Mouse (Mus musculus): ENCODE results near the gene E330034G19Rik. TPM values are rescaled to one million over a fixed set of nuclear protein-coding genes. Genes with fewer than 3 reads are reported as not detected.
"Not testable (repeated sequence)": the region's sequence is repeated elsewhere in the genome, so short reads cannot be mapped to it uniquely, and the experiment has no call there.

The E330034G19Rik gene
- not detected for total RNA-seq (2021)

- intact Hi-C loops (cut with DNase I): no loop called here
- DNase-seq: no peak
These were observed at the start of gene E330034G19Rik for GRCm38 (mm10) chr14:24292914-24293313. Gene E330034G19Rik, plus strand, starts transcription at chr14:24293214.

- intact Hi-C loops (cut with DNase I): loop anchor here (1.0 to 5.0 kb wide), 2 partner anchors 47 to 62 kb away; no protein-coding TSS in a partner anchor
- DNase-seq: peak; percentile 18 to 22
These were observed 48.5 kb upstream of the E330034G19Rik start for GRCm38 (mm10) chr14:24244330-24245176.

GRCm38 (mm10) chr14:24245177-24246081, 47.6 kb upstream of the E330034G19Rik start, which contains the start of gene Dlg5:
Gene Dlg5, minus strand, starts transcription at chr14:24245920.
- peak; percentile 58 to 78 for DNase-seq
- intact Hi-C loops (cut with DNase I): loop anchor here (1.0 to 5.0 kb wide), 2 partner anchors 48 to 63 kb away; no protein-coding TSS in a partner anchor

- intact Hi-C loops (cut with DNase I): loop anchor here (5.0 kb wide), 1 partner anchor 53 kb away; no protein-coding TSS in a partner anchor
- DNase-seq: no peak
These were observed 43.1 kb upstream of the E330034G19Rik start for GRCm38 (mm10) chr14:24249926-24250325.

- intact Hi-C loops (cut with DNase I): no loop called here
- no peak for DNase-seq
These were observed 41.7 kb upstream of the E330034G19Rik start for GRCm38 (mm10) chr14:24251326-24251725.

GRCm38 (mm10) chr14:24253611-24254202, 39.3 kb upstream of the E330034G19Rik start:
- DNase-seq: no peak

GRCm38 (mm10) chr14:24255956-24256355, 37.1 kb upstream of the E330034G19Rik start:
- intact Hi-C loops (cut with DNase I): no loop called here
- no peak for DNase-seq

More at GRCm38 (mm10) chr14:24253611-24254202, 39.3 kb upstream of the E330034G19Rik start:
- intact Hi-C loops (cut with DNase I): no loop called here

GRCm38 (mm10) chr14:24260391-24260790, 32.6 kb upstream of the E330034G19Rik start:
- no peak for DNase-seq

GRCm38 (mm10) chr14:24262382-24262781, 30.6 kb upstream of the E330034G19Rik start:
- intact Hi-C loops (cut with DNase I): no loop called here
- no peak for DNase-seq

More at GRCm38 (mm10) chr14:24260391-24260790, 32.6 kb upstream of the E330034G19Rik start:
- intact Hi-C loops (cut with DNase I): no loop called here

GRCm38 (mm10) chr14:24262915-24263314, 30.1 kb upstream of the E330034G19Rik start:
- intact Hi-C loops (cut with DNase I): no loop called here
- DNase-seq: no peak

GRCm38 (mm10) chr14:24269571-24269970, 23.4 kb upstream of the E330034G19Rik start:
- intact Hi-C loops (cut with DNase I): no loop called here
- no peak for DNase-seq

GRCm38 (mm10) chr14:24273575-24273974, 19.4 kb upstream of the E330034G19Rik start:
- no peak for DNase-seq
- intact Hi-C loops (cut with DNase I): loop anchor here (1.0 to 10.0 kb wide), 3 partner anchors 91 to 696 kb away; no protein-coding TSS in a partner anchor

- intact Hi-C loops (cut with DNase I): loop anchor here (1.0 to 10.0 kb wide), 2 partner anchors 208 to 481 kb away; no protein-coding TSS in a partner anchor
- no peak for DNase-seq
These were observed 17.5 kb upstream of the E330034G19Rik start for GRCm38 (mm10) chr14:24275534-24275933.

- no peak for DNase-seq
- intact Hi-C loops (cut with DNase I): no loop called here
These were observed 11.7 kb upstream of the E330034G19Rik start for GRCm38 (mm10) chr14:24281278-24281677.

- intact Hi-C loops (cut with DNase I): loop anchor here (2.0 kb wide), 1 partner anchor 173 kb away; no protein-coding TSS in a partner anchor
These were observed 10.7 kb upstream of the E330034G19Rik start for GRCm38 (mm10) chr14:24282276-24282675.

GRCm38 (mm10) chr14:24286136-24286535, 6.9 kb upstream of the E330034G19Rik start:
- intact Hi-C loops (cut with DNase I): no loop called here
- no peak for DNase-seq

More at GRCm38 (mm10) chr14:24282276-24282675, 10.7 kb upstream of the E330034G19Rik start:
- DNase-seq: no peak

GRCm38 (mm10) chr14:24290726-24291125, 2.3 kb upstream of the E330034G19Rik start:
- no peak for DNase-seq
- intact Hi-C loops (cut with DNase I): no loop called here

- DNase-seq: no peak
- intact Hi-C loops (cut with DNase I): no loop called here
These were observed 617 bp downstream of the E330034G19Rik start for GRCm38 (mm10) chr14:24293631-24294030.

- DNase-seq; intact Hi-C loops (cut with DNase I): not testable (repeated sequence)
These were observed 9.1 kb downstream of the E330034G19Rik start for GRCm38 (mm10) chr14:24302126-24302525.

- intact Hi-C loops (cut with DNase I): no loop called here
- DNase-seq: no peak
These were observed 13.7 kb downstream of the E330034G19Rik start for GRCm38 (mm10) chr14:24306667-24307066.

All from heart, postnatal 36 days (tissue).